Mouse (Mus musculus): Measurements from ENCODE around the gene Jph4. TPM values are rescaled to one million over a fixed set of nuclear protein-coding genes. Genes with fewer than 3 reads are reported as not detected.
A peak's percentile ranks its signal among the peaks of the same experiment; 100 is the strongest.

The Jph4 gene
- polyA plus RNA-seq, 1 experiment from 2014 or later, result 2.6 TPM

DNA sequence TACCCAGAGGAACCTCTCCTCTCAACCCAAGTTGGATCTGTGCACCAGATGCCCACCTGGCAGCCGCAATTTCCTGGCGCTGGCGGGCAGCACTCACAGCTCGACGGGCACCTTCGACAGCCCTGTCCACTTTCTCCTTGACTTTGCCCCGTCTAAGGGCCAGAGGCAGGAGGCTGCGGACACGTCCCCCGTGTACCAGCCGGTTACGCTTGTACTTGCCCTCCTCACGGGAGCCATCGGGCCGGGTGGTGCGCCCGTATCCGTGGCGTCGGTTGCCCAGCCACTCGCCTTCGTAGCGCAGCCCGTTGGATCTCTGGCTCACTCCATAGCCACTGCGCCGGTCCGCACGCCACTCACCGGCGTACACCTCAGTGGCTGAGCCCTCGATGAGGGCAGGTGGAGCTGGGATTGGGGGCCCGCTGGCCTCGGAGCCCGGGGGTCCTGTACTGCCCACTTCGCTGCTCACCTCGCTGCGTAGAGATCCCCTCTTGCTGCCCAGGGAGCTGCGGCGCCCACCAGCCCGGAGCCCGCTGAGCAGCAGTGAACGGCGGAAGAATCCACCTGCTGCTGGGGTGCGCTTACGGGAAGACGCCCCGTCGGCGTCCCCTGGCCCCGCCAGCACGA is 3.3 kb downstream of the Jph4 start:
- Histone ChIP-seq H3K4me1 (ENCODE audit: control insufficient read depth, insufficient read depth, low read length) (peaks cover 24% of the 10 kb centered on the region; the same call in 1 of the 2 replicates), H3K9ac (replicated peaks; ENCODE audit: low read depth, low read length) (no peak overlapping the region), H3K4me3 (ENCODE audit: low read depth, low read length) (no peak overlapping the region), H3K9me3 (ENCODE audit: control insufficient read depth, low read depth, low read length) (no peaks in the 10 kb centered on the region), H3K27ac (ENCODE audit: low read length) (no peak overlapping the region), H3K27me3 (ENCODE audit: control insufficient read depth, insufficient read depth, low read length) (peaks cover 15% of the 10 kb centered on the region), H3K36me3 (ENCODE audit: control insufficient read depth, insufficient read depth, low read length) (no peaks in the 10 kb centered on the region), H3K4me2 (replicated peaks; ENCODE audit: low read depth, low read length) (peak overlapping the region; percentile 99; the same call in 1 of the 2 replicates)
- WGBS, result 69% methylated on average over 50 of the region's 51 CpGs
- no peak for ATAC-seq (ENCODE audit: insufficient number of reproducible peaks, insufficient read depth, low FRiP score, low read depth)

DNA sequence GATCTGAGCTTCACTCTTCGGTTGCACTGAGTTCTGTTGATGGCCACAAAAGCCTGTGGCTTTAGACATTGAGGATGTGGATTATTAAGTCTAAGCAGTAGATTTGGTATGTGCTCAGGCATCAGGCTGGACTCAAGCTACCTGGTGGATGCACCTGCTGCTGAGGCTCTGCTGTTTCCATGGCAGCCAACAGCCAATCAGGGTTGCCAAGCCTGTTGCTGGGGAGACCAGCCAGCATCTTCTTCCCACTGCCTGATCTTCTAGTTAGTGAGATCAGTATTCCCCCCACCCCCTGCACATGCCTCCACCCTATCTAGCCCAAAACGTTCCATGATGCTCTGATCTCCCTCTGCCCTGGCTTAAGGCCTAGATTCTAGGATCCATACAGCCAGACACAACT is 5.0 kb downstream of the Jph4 start:
- Histone ChIP-seq H3K4me1 (ENCODE audit: control insufficient read depth, insufficient read depth, low read length) (peaks cover 21% of the 10 kb centered on the region; the same call in 1 of the 2 replicates), H3K9ac (replicated peaks; ENCODE audit: low read depth, low read length) (no peak overlapping the region), H3K27ac (ENCODE audit: low read length) (no peak overlapping the region), H3K4me2 (replicated peaks; ENCODE audit: low read depth, low read length) (no peak overlapping the region), H3K9me3 (ENCODE audit: control insufficient read depth, low read depth, low read length) (no peaks in the 10 kb centered on the region), H3K4me3 (ENCODE audit: low read depth, low read length) (no peak overlapping the region), H3K36me3 (ENCODE audit: control insufficient read depth, insufficient read depth, low read length) (no peaks in the 10 kb centered on the region), H3K27me3 (ENCODE audit: control insufficient read depth, insufficient read depth, low read length) (peaks cover 15% of the 10 kb centered on the region)
- whole genome bisulfite sequencing, result 69% methylated on average over 2 of the region's 2 CpGs
- ATAC-seq (ENCODE audit: insufficient number of reproducible peaks, insufficient read depth, low FRiP score, low read depth), result no peak

DNA sequence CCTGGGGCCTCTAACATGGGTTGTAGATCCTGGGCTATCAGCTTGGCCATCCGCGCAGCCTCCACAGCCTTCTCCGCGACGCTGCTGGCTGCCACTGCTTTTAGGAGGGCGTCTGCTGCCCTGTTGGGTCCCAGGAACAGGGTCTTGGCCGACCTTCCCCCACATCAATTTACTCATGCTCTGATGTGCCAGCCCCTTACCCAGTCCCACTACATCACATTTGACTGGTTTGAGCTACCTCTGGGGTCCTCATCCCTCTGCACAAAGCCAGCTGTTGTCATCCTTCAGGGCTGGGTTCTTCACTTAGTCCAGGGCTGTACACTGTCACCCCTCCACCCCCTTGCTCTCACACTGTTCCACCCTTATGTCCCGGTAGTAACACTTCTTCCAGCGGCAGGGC is 6.7 kb downstream of the Jph4 start:
- Histone ChIP-seq H3K36me3 (ENCODE audit: control insufficient read depth, insufficient read depth, low read length) (no peaks in the 10 kb centered on the region), H3K4me2 (replicated peaks; ENCODE audit: low read depth, low read length) (no peak overlapping the region), H3K4me1 (ENCODE audit: control insufficient read depth, insufficient read depth, low read length) (peaks cover 13% of the 10 kb centered on the region; the same call in 1 of the 2 replicates), H3K27me3 (ENCODE audit: control insufficient read depth, insufficient read depth, low read length) (peaks cover 15% of the 10 kb centered on the region), H3K4me3 (ENCODE audit: low read depth, low read length) (no peak overlapping the region), H3K27ac (ENCODE audit: low read length) (no peak overlapping the region), H3K9ac (replicated peaks; ENCODE audit: low read depth, low read length) (no peak overlapping the region), H3K9me3 (ENCODE audit: control insufficient read depth, low read depth, low read length) (no peaks in the 10 kb centered on the region)
- WGBS, result 25% methylated on average over 9 of the region's 9 CpGs
- no peak for ATAC-seq (ENCODE audit: insufficient number of reproducible peaks, insufficient read depth, low FRiP score, low read depth)

DNA sequence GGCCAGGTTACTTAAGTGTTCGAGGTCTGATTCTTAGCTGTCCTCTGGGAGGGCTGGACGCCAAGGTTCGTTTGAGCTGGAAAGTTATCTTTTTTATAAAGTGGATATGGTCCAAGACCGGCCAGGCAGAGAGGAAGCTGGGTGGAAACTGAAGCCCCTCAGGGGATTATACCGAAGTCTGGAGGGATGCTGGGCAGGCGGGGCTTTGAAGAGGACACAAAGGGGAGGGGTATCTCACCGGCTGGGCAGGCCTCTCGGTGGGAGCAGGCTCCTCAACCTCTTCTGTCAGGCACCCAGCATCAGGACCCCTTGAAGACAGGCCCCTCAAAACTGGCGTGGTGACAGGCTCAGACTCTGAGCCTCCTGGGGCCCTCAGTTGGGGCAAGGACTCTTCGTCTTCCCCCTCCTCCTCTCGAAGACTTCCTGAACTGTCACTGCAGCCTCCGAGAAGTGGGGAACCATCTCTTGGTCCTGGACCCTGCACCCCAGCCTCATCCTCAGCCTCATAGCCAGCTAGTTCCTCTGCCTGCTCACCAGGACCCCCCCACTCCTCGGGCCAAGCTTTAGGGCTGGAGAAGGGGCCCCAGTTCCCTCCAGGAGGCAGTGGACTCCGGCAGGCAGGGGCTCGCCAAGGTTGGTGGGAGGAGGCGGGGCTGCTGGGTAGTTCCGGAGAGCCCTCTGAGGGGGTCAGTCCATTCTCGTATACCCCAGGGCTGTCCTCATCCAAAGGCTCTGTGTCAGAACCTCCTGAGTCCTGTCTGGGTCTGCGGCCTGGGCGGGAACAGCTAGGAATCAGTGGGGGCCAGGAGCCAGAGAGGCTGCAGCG is 7.5 kb downstream of the Jph4 start:
- peaks cover 13% of the 10 kb centered on the region for H3K27me3 ChIP-seq (ENCODE audit: control insufficient read depth, insufficient read depth, low read length)
- peaks cover 11% of the 10 kb centered on the region; the same call in 1 of the 2 replicates for H3K4me1 ChIP-seq (ENCODE audit: control insufficient read depth, insufficient read depth, low read length)
- H3K9ac ChIP-seq (replicated peaks; ENCODE audit: low read depth, low read length), result no peak overlapping the region

DNA sequence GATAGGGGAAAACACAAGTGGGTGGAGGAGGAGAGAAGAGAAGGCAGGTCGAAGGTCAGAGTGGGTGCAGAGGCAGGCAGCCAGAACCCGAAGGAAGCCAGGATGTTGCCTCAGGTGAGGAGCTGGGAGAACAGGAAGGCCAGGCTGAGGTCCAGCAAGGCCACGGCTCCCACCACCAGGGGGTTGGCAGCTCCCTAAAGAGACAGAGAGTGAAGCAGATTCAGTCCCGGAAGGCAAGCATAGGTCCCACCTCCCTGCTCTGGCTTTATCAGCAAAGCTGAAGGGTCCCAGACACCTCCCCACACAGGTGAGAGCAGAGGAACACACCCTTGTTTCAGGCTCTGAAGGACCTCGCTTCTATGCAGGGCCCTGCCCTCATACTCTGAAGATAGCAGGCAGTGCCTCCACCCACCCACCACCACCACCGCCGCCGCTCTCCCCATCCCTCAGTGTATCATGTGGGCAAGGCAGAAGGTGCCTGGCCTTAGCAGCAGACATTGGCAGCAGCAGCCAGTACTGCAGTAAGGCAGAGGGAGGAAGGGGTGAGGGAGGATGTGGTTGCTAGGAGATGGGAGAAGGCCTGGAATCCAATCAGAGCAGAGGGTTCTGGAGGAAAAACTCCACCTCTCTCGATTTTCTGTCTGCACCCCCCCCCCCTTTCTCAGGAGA is 8.4 kb downstream of the Jph4 start:
- peak; percentile 24; the same call in 1 of the 2 replicates for ATAC-seq (ENCODE audit: insufficient number of reproducible peaks, insufficient read depth, low FRiP score, low read depth)
- H3K9ac ChIP-seq (replicated peaks; ENCODE audit: low read depth, low read length), result no peak overlapping the region
- 0 out of 2 replicates have a peak, but pooled peaks cover 5% of the 10 kb centered on the region for H3K27me3 ChIP-seq (ENCODE audit: control insufficient read depth, insufficient read depth, low read length)
- H3K9me3 ChIP-seq (ENCODE audit: control insufficient read depth, low read depth, low read length), result no peaks in the 10 kb centered on the region
- 35% methylated on average over 9 of the region's 9 CpGs for WGBS
- no peaks in the 10 kb centered on the region for H3K36me3 ChIP-seq (ENCODE audit: control insufficient read depth, insufficient read depth, low read length)
- no peak overlapping the region for H3K4me3 ChIP-seq (ENCODE audit: low read depth, low read length)
- H3K27ac ChIP-seq (ENCODE audit: low read length), result no peak overlapping the region
- no peak overlapping the region for H3K4me2 ChIP-seq (replicated peaks; ENCODE audit: low read depth, low read length)
- H3K4me1 ChIP-seq (ENCODE audit: control insufficient read depth, insufficient read depth, low read length), result 0 out of 2 replicates have a peak, but pooled peaks cover 8% of the 10 kb centered on the region

More for the DNA sequence above, 7.5 kb downstream of the Jph4 start:
- 14% methylated on average over 21 of the region's 21 CpGs for WGBS
- Histone ChIP-seq H3K36me3 (ENCODE audit: control insufficient read depth, insufficient read depth, low read length) (no peaks in the 10 kb centered on the region), H3K9me3 (ENCODE audit: control insufficient read depth, low read depth, low read length) (no peaks in the 10 kb centered on the region), H3K27ac (ENCODE audit: low read length) (no peak overlapping the region), H3K4me2 (replicated peaks; ENCODE audit: low read depth, low read length) (no peak overlapping the region), H3K4me3 (ENCODE audit: low read depth, low read length) (no peak overlapping the region)
- ATAC-seq (ENCODE audit: insufficient number of reproducible peaks, insufficient read depth, low FRiP score, low read depth), result no peak

DNA sequence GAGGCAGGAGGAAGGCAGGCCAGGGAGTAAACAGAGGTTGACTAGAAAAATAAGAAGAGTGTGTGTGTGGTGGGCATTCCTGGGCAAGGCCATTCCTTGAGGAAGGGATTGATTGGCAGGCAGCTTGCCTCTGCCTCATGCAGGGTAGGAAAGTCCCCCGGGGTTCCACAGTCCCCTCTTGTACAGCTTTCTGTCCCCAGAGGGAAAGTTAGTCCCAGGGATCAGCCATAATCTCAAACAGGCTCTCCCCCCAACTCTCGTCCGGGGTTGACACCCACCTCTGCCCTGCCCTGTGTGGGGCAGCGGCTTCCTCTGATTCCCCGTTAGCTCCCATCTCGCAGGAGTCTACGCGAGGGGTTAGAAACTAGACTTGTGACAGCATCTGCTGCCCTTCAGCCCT is 9.7 kb downstream of the Jph4 start:
- 78% methylated on average over 8 of the region's 8 CpGs for WGBS
- Histone ChIP-seq H3K27me3 (ENCODE audit: control insufficient read depth, insufficient read depth, low read length) (no peaks in the 10 kb centered on the region), H3K9me3 (ENCODE audit: control insufficient read depth, low read depth, low read length) (no peaks in the 10 kb centered on the region), H3K9ac (replicated peaks; ENCODE audit: low read depth, low read length) (no peak overlapping the region), H3K4me3 (ENCODE audit: low read depth, low read length) (no peak overlapping the region), H3K4me1 (ENCODE audit: control insufficient read depth, insufficient read depth, low read length) (0 out of 2 replicates have a peak, but pooled peaks cover 8% of the 10 kb centered on the region), H3K27ac (ENCODE audit: low read length) (no peak overlapping the region), H3K4me2 (replicated peaks; ENCODE audit: low read depth, low read length) (no peak overlapping the region), H3K36me3 (ENCODE audit: control insufficient read depth, insufficient read depth, low read length) (no peaks in the 10 kb centered on the region)
- ATAC-seq (ENCODE audit: insufficient number of reproducible peaks, insufficient read depth, low FRiP score, low read depth), result no peak

DNA sequence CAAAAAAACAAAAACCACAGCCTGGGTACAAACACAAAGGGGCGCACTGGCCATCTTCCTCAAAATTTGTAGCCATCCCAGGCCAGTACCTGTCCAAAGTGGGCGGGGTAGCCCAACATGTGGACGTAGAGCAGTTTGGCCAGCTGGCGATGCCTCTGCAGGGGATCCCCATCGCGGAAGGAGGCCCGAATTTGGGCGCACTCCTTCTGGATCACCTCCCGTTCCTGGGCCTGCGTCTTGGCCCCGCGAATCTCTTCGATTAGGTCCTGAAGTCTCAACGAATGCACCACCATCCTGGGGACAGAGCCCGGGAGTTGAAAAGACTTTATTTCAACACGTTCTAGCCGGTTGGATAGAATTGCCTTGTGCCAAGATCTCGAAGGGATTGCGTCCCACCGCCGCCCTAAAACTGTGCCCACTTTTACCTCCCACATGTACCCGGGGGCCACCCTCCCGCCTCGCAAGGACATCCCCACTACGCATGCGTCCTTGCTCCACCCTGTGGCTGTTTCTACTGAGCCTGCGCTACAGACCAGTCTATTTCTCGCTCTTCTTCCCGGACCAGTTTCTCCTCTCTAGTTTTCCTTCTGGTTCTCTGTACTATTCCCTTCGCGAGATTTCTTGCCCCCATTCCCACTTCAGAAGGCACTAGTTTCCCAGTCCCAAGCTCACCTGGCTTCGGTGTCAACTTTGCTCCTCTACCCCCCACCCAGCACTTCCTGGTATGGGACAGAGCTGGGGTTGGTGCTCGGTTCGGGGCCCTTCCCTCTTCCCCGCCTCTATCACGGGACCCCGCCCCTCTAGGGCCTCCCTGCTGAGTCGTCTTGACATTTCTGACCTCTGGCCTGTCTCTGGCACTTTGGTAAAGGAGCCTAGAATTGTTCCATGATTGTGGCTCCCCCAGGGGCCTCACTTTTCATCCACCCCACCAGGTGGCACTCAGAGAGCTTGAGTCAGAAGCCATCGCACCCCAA is 10.6 kb downstream of the Jph4 start, which contains the start of gene Ap1g2:
TSS of gene Ap1g2 (minus strand) at position 758 of the 974 bp plus-strand sequence.
- Histone ChIP-seq H3K9ac (replicated peaks; ENCODE audit: low read depth, low read length) (peak within 1 kb of the TSS; percentile 49), H3K4me2 (replicated peaks; ENCODE audit: low read depth, low read length) (peak within 1 kb of the TSS; percentile 98), H3K27me3 (ENCODE audit: control insufficient read depth, insufficient read depth, low read length) (no peaks in the 10 kb centered on the region), H3K27ac (ENCODE audit: low read length) (peak within 1 kb of the TSS; percentile 50), H3K4me3 (ENCODE audit: low read depth, low read length) (peak within 1 kb of the TSS; percentile 45), H3K4me1 (ENCODE audit: control insufficient read depth, insufficient read depth, low read length) (0 out of 2 replicates have a peak, but pooled peaks cover 8% of the 10 kb centered on the region), H3K9me3 (ENCODE audit: control insufficient read depth, low read depth, low read length) (no peaks in the 10 kb centered on the region), H3K36me3 (ENCODE audit: control insufficient read depth, insufficient read depth, low read length) (no peaks in the 10 kb centered on the region)
- WGBS, result under 1% methylated on average over 39 of the region's 39 CpGs
- peak; percentile 82 for ATAC-seq (ENCODE audit: insufficient number of reproducible peaks, insufficient read depth, low FRiP score, low read depth)
